Mouse (Mus musculus) limb, embryonic 12.5 days (tissue): Measurements from ENCODE around the gene Tmprss11d. TPM values are rescaled to one million over a fixed set of nuclear protein-coding genes. Genes with fewer than 3 reads are reported as not detected.

Source experiments
- ATAC-seq: fragments of 200-750 bp; cut with Nextera tagmentation; 2 replicates; pipeline ENCODE4 v1.8.0; 2017; ENCODE audit warnings: low read depth, moderate TSS enrichment; ENCODE audit not compliant: insufficient number of reproducible peaks, insufficient read depth, low FRiP score, low TSS enrichment
- H3K27ac ChIP-seq: fragments of 300-500 bp; sonication (generic); 2 replicates; pipeline ENCODE4 v1.5.1; 2016; ENCODE audit warnings: mild to moderate bottlenecking, moderate library complexity
- H3K27me3 ChIP-seq: fragments of 300-500 bp; sonication (generic); 2 replicates; pipeline ENCODE4 v1.6.1; 2016; ENCODE audit warnings: mild to moderate bottlenecking, moderate library complexity
- H3K36me3 ChIP-seq: fragments of 300-500 bp; sonication (generic); 2 replicates; pipeline ENCODE4 v1.6.1; 2016; ENCODE audit warnings: mild to moderate bottlenecking, moderate library complexity
- H3K4me1 ChIP-seq: fragments of 300-500 bp; sonication (generic); replicated peaks from 2 replicates; pipeline ENCODE4 v1.6.1; 2016
- H3K4me2 ChIP-seq: fragments of 300-500 bp; sonication (generic); 2 replicates; pipeline ENCODE4 v1.6.1; 2016; ENCODE audit warnings: mild to moderate bottlenecking, moderate library complexity
- H3K4me3 ChIP-seq: fragments of 300-500 bp; sonication (generic); replicated peaks from 2 replicates; pipeline ENCODE4 v1.5.1; 2016; ENCODE audit warnings: mild to moderate bottlenecking
- H3K9ac ChIP-seq: fragments of 300-500 bp; sonication (generic); replicated peaks from 2 replicates; pipeline ENCODE4 v1.6.1; 2016; ENCODE audit warnings: mild to moderate bottlenecking, moderate library complexity
- H3K9me3 ChIP-seq: fragments of 300-500 bp; sonication (generic); 2 replicates; pipeline ENCODE4 v1.6.1; 2016; ENCODE audit warnings: mild to moderate bottlenecking, moderate library complexity
- WGBS: fragments of 180-500 bp; shearing (Covaris S2); methylation state at CpG from one replicate; pipeline ENCODE4 v1.1.7; 2016; 5-methylcytosine and 5-hydroxymethylcytosine counted together
- polyA plus RNA-seq: library from polyadenylated mRNA; unstranded; fragments of >200 nt; fragmentation: Nextera tagmentation; extraction: Ambion mirVana; gene quantifications from 2 replicates; pipeline ENCODE4 v1.2.1, GENCODE M21; 2016

Gene Tmprss11d
- polyA plus RNA-seq, 1 experiment from 2014 or later = not detected

DNA sequence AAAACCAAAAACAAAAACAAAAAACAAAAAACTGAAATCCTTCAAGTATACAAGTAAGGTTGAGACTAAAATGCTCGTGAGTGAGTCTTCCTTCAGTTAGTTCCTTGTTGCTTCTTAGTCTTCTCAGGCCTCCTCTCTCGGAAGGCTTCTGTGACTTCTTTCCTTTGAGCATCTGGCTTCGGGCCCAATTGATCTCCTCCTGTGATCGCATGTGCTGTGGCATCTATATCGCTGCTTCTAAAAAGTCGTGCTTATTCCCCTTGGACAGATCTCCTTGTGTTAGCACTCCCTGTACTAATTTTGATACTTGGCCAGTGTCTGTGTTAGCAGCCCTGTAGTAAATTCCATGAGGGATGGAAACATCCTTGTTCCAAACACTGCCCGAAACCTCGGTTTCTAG, 69.3 kb downstream of the Tmprss11d start:
- Histone ChIP-seq H3K4me3 (no peak overlapping the region), H3K36me3 (no peaks in the 10 kb centered on the region), H3K4me1 (no peaks in the 10 kb centered on the region), H3K27me3 (no peaks in the 10 kb centered on the region), H3K9me3 (no peaks in the 10 kb centered on the region), H3K27ac (no peak overlapping the region), H3K4me2 (no peak overlapping the region), H3K9ac (no peak overlapping the region)
- WGBS = 88% methylated on average over 8 of the region's 8 CpGs
- ATAC-seq = no peak

DNA sequence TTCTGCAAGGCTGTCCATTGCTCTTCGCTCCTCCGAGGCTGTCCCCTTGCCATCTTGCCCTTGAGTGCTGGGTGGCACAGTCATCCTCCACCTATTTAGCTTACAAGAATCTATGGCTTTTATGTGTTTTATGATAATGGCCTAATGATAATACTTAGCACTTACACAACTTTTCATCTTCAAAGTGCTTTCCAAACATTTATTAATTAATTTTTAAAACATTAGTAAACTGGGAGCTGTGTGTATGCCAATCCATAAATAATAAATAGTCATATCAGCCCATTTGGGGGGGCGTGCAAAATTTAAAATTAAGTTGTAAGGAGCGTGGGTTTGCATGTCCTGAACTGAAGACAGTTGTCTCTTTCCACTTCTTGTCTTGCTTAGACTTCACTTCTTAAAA, 84.0 kb downstream of the Tmprss11d start, which contains the start of gene Tmprss11c:
TSS of gene Tmprss11c (minus strand) at position 101 of the 400 bp plus-strand sequence.
- Histone ChIP-seq H3K27me3 (no peaks in the 10 kb centered on the region), H3K9ac (no peak within 1 kb of the TSS), H3K4me2 (no peak within 1 kb of the TSS), H3K4me3 (no peak within 1 kb of the TSS), H3K36me3 (no peaks in the 10 kb centered on the region), H3K27ac (no peak within 1 kb of the TSS), H3K4me1 (no peaks in the 10 kb centered on the region), H3K9me3 (no peaks in the 10 kb centered on the region)
- WGBS = 81% methylated on average over 4 of the region's 4 CpGs
- no peak for ATAC-seq

Other genes with a start within 250 kb of the Tmprss11d start
- gene Uba6, start 200.6 kb downstream of the Tmprss11d start, polyA plus RNA-seq = 17.0 and 18.1 TPM in 2 replicates
- gene Gnrhr, start 175.5 kb downstream of the Tmprss11d start, polyA plus RNA-seq = not detected in 2 replicates
- gene Tmprss11c, start 84.1 kb downstream of the Tmprss11d start, polyA plus RNA-seq = not detected in 2 replicates
- not detected in 2 replicates for gene Tmprss11a, start 95.6 kb upstream of the Tmprss11d start, polyA plus RNA-seq
- gene Tmprss11g, start 145.2 kb upstream of the Tmprss11d start, polyA plus RNA-seq = not detected in 2 replicates